Mouse (Mus musculus): ENCODE data around the gene Dynlt1a.
"Not testable (repeated sequence)": the region's sequence is repeated elsewhere in the genome, so short reads cannot be mapped to it uniquely, and the experiment has no call there.

GRCm38 (mm10) chr17:6304891-6305290 is 12.4 kb downstream of the Dynlt1a start:
- not testable (repeated sequence) for TF ChIP-seq CTCF, EP300 (IDR thresholded peaks at IDR 0.05; ENCODE audit: low read depth)

All from heart, postnatal 0 days (tissue).